Mouse (Mus musculus): ENCODE data around the gene Zfp651.

DNA sequence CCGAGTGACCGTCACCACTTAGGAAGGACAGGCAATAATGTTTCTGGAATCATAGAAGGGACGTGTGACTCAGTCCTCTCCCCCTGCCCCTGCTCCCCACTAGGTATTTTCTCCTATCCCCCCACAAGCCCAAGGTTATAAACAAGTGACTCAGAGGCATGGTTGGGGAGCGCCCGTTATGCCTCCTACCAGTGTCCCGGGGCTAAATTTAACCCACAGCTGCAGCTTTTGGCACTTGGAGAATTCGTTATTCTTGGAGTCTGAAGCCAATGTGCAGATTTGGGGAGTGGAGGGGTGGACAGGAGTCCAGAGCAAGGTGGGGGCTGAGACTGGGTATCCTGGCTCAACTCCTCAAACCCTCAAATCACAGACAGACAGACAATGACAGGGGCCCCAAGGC, 17.4 kb downstream of the Zfp651 start:
- no peak for TF ChIP-seq CTCF (IDR thresholded peaks at IDR 0.05; ENCODE audit: borderline replicate concordance, extremely low read depth, insufficient read depth, insufficient read length)
- no peak for TF ChIP-seq POLR2A (IDR thresholded peaks at IDR 0.05; ENCODE audit: borderline replicate concordance, extremely low read depth, insufficient read depth, insufficient read length, poor library complexity, severe bottlenecking)

All from brain, embryonic 14.5 days (tissue).